Mouse (Mus musculus) midbrain, embryonic 15.5 days (tissue): ENCODE measurements at regions not wholly inside any gene's neighbourhood (a gene's known extent, or its start where the extent isn't known, plus 50 kb on each side); places are given as distances from the start of the nearest gene placed in this dataset.

Source experiments
- ATAC-seq: fragments of 200-750 bp; cut with Nextera tagmentation; replicated peaks from 2 replicates; pipeline ENCODE4 v1.8.0; 2017; ENCODE audit warnings: moderate TSS enrichment
- H3K27ac ChIP-seq: fragments of 300-500 bp; sonication (generic); 2 replicates; pipeline ENCODE4 v1.5.1; 2015; ENCODE audit warnings: mild to moderate bottlenecking, inconsistent platforms
- H3K27me3 ChIP-seq: fragments of 300-500 bp; sonication (generic); replicated peaks from 2 replicates; pipeline ENCODE4 v1.6.1; 2015; ENCODE audit warnings: inconsistent platforms
- H3K36me3 ChIP-seq: fragments of 300-500 bp; sonication (generic); replicated peaks from 2 replicates; pipeline ENCODE4 v1.6.1; 2015; ENCODE audit warnings: inconsistent platforms
- H3K4me1 ChIP-seq: fragments of 300-500 bp; sonication (generic); 2 replicates; pipeline ENCODE4 v1.6.1; 2015; ENCODE audit warnings: inconsistent platforms
- H3K4me2 ChIP-seq: fragments of 300-500 bp; sonication (generic); 2 replicates; pipeline ENCODE4 v1.6.1; 2015; ENCODE audit warnings: inconsistent platforms, mild to moderate bottlenecking, moderate library complexity
- H3K4me3 ChIP-seq: fragments of 300-500 bp; sonication (generic); 2 replicates; pipeline ENCODE4 v1.5.1; 2015; ENCODE audit warnings: mild to moderate bottlenecking, inconsistent platforms
- H3K9ac ChIP-seq: fragments of 300-500 bp; sonication (generic); 2 replicates; pipeline ENCODE4 v1.6.1; 2015; ENCODE audit warnings: mild to moderate bottlenecking, inconsistent platforms
- H3K9me3 ChIP-seq: fragments of 300-500 bp; sonication (generic); 2 replicates; pipeline ENCODE4 v1.6.1; 2016; ENCODE audit warnings: inconsistent platforms
- WGBS: fragments of 180-500 bp; shearing (Covaris S2); methylation state at CpG from one replicate; pipeline ENCODE4 v1.1.7; 2015; ENCODE audit warnings: mixed read lengths; 5-methylcytosine and 5-hydroxymethylcytosine counted together

- H3K4me2 ChIP-seq = no peak overlapping the region
- no peak overlapping the region for H3K27ac ChIP-seq
- peak; percentile 54; the same call in 1 of the 2 replicates for ATAC-seq
Measured at GRCm38 (mm10) chr4:142310282-142310681, 71.1 kb upstream of the Kazn start.

DNA sequence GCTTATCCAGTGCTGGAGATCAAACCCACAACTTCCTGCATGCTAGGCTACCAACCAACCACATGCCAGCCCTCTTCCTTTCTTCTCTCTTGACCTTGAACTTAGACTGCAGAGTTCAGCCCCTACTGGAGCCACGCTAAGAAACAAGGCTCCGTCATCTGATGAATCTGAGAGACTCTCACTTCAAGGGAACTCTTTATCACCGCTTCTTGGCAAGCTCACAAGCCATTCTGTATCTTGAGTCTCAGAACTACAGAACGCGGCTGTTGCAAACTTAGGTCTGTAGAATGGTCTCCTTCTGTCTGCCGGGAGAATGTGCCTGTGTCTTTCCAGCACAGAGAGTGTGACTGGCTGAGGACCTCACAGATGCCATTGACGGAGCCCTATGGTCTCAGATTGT is 69.1 kb upstream of the Kazn start:
- 80% methylated on average over 7 of the region's 7 CpGs for WGBS
- Histone ChIP-seq H3K9me3 (no peaks in the 10 kb centered on the region), H3K4me3 (no peak overlapping the region), H3K27me3 (no peaks in the 10 kb centered on the region), H3K4me1 (peaks cover 12% of the 10 kb centered on the region), H3K4me2 (no peak overlapping the region), H3K36me3 (no peaks in the 10 kb centered on the region), H3K27ac (no peak overlapping the region), H3K9ac (no peak overlapping the region)
- no peak for ATAC-seq

More at GRCm38 (mm10) chr4:142310282-142310681, 71.1 kb upstream of the Kazn start:
- Histone ChIP-seq H3K4me3 (no peak overlapping the region), H3K4me1 (peaks cover 5% of the 10 kb centered on the region; the same call in 1 of the 2 replicates), H3K36me3 (no peaks in the 10 kb centered on the region), H3K9me3 (no peaks in the 10 kb centered on the region), H3K27me3 (no peaks in the 10 kb centered on the region), H3K9ac (no peak overlapping the region)
- 77% methylated on average over 6 of the region's 6 CpGs for WGBS

DNA sequence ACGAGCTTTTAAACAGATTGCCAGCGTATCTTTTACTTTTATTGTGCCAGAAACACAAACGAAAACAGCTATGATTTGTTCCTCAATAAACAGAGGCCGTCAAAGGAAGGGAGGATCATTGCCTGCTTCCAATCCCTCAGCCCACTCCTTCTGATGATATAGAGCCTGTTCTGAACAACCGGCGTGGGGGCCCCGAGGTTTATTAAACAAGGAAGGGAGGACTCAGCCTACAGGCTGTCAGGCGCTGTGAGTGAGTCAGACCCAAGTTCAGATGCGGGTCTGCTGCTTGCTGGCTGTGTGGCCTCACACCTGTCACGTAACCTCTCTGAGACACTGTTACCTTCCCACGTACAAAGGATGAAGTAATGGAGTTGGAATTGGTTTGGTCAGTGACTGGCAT is 68.1 kb upstream of the Kazn start:
- H3K27me3 ChIP-seq = no peaks in the 10 kb centered on the region
- WGBS = 85% methylated on average over 11 of the region's 11 CpGs
- no peak for ATAC-seq
- no peaks in the 10 kb centered on the region for H3K36me3 ChIP-seq
- H3K9ac ChIP-seq = no peak overlapping the region
- peaks cover 19% of the 10 kb centered on the region for H3K4me1 ChIP-seq
- no peaks in the 10 kb centered on the region for H3K9me3 ChIP-seq
- no peak overlapping the region for H3K4me2 ChIP-seq
- no peak overlapping the region for H3K27ac ChIP-seq
- no peak overlapping the region for H3K4me3 ChIP-seq

GRCm38 (mm10) chr4:142306076-142306475 is 66.9 kb upstream of the Kazn start:
- Histone ChIP-seq H3K9me3 (no peaks in the 10 kb centered on the region), H3K4me1 (peaks cover 31% of the 10 kb centered on the region), H3K27ac (no peak overlapping the region), H3K36me3 (no peaks in the 10 kb centered on the region), H3K4me2 (no peak overlapping the region), H3K4me3 (no peak overlapping the region), H3K27me3 (no peaks in the 10 kb centered on the region), H3K9ac (no peak overlapping the region)
- 56% methylated on average over 14 of the region's 14 CpGs for WGBS
- ATAC-seq = no peak

DNA sequence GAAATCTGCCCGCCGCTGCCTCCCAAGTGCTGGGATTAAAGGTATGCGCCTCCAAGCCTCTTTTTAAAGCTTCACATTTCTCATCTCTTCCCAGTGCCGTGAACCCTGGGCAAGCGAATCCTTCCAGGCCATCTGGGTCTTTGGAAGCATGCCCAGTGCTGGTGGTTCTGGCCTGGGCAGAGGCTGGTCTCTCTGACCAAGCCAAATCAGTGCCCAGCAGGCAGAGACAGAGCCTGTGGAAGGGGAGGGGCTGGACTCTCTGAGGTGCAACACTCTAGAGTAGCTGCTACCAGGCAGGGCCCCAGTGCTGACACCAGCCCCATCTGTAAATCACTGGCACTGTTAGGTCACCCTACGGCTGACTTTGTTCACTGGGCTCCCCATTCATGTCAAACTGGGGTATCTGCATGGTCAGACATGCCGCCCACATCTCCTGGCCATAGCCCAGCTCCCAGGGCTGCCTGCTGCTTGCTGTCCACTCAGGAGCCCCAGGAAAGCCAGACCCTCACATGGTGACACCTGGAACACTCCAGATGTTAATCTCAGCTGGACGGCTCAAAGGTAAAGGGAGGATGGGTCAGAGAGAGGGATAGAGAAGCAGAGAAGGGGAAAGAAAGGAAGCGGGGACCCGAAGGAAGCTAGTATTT is 64.3 kb upstream of the Kazn start:
- H3K4me1 ChIP-seq = peaks cover 50% of the 10 kb centered on the region

DNA sequence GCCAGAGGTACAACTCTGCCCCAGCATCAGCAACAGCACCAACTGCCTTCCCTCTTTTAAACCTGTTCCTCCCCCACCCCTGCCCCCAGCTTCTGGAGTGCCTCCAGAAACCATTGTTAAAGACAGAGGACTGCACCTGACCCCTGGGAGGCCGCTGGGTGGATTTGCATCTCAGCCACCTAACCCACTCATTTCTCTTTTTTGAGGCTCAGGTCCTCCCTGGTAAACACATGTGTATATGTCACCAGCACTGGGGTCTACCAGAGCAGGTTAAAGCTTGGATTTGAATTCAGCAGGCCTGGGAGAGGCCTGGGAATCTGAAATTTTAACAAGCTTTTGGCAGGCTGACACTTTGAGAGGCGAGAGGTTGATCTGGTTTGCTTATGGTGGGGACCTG is 63.5 kb upstream of the Kazn start:
- no peaks in the 10 kb centered on the region for H3K36me3 ChIP-seq
- peaks cover 51% of the 10 kb centered on the region for H3K4me1 ChIP-seq
- 58% methylated on average over 2 of the region's 2 CpGs for WGBS
- 0 out of 2 replicates have a peak overlapping the region, but pooled peaks have one; percentile 67 for H3K27ac ChIP-seq
- H3K4me2 ChIP-seq = no peak overlapping the region
- no peak overlapping the region for H3K9ac ChIP-seq
- H3K9me3 ChIP-seq = no peaks in the 10 kb centered on the region
- no peak for ATAC-seq
- no peak overlapping the region for H3K4me3 ChIP-seq
- no peaks in the 10 kb centered on the region for H3K27me3 ChIP-seq

More for the DNA sequence above, 64.3 kb upstream of the Kazn start:
- no peak overlapping the region for H3K4me2 ChIP-seq
- no peaks in the 10 kb centered on the region for H3K27me3 ChIP-seq
- 69% methylated on average over 10 of the region's 10 CpGs for WGBS
- H3K27ac ChIP-seq = 0 out of 2 replicates have a peak overlapping the region, but pooled peaks have one; percentile 17
- no peak overlapping the region for H3K4me3 ChIP-seq
- no peak for ATAC-seq
- H3K36me3 ChIP-seq = no peaks in the 10 kb centered on the region
- no peaks in the 10 kb centered on the region for H3K9me3 ChIP-seq
- H3K9ac ChIP-seq = no peak overlapping the region

DNA sequence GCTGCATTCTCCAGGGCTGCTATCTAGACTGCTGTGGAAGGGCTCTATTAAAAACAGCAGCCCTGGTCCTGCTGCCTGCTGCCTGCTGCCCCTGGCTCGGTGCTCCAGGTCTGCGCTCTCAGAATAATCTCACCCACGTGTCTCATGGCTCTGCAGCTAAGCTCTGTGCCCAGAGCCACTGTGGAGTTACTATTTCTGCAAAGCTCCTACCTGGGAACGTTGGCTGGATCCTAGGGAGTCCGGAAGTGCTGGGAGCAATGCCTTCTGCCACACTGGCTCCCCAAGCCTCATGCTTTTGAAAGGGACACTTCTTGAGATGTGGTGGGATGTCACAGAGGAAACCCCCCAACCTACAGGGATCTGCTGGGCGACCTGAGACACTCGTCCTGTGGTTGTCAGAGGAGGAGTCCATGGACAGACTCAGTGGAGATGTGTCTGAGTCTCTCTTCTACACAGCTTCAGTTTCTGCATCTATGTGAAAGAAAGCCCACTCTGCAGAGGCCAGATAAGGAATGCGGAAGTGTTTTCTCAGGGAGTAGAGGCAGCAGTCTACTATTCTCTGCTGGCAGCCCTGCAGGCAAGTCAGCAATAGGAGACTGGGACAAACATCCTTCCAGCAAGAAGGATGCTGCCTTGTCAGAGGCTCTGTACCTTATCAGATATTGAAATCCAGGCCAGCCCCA is 63.0 kb upstream of the Kazn start:
- WGBS = 22% methylated on average over 8 of the region's 8 CpGs
- Histone ChIP-seq H3K27me3 (no peaks in the 10 kb centered on the region), H3K9ac (no peak overlapping the region), H3K9me3 (no peaks in the 10 kb centered on the region), H3K36me3 (no peaks in the 10 kb centered on the region), H3K4me1 (peaks cover 51% of the 10 kb centered on the region), H3K27ac (peak overlapping the region; percentile 67), H3K4me2 (no peak overlapping the region), H3K4me3 (no peak overlapping the region)
- ATAC-seq = 0 out of 2 replicates have a peak, but pooled peaks have one; percentile 41

GRCm38 (mm10) chr4:142298770-142299337 is 59.7 kb upstream of the Kazn start:
- 29% methylated on average over 10 of the region's 10 CpGs for WGBS
- no peaks in the 10 kb centered on the region for H3K36me3 ChIP-seq
- H3K4me2 ChIP-seq = no peak overlapping the region
- H3K9ac ChIP-seq = no peak overlapping the region
- no peaks in the 10 kb centered on the region for H3K27me3 ChIP-seq
- peaks cover 55% of the 10 kb centered on the region for H3K4me1 ChIP-seq
- H3K9me3 ChIP-seq = no peaks in the 10 kb centered on the region
- H3K4me3 ChIP-seq = no peak overlapping the region
- H3K27ac ChIP-seq = no peak overlapping the region
- no peak for ATAC-seq

GRCm38 (mm10) chr4:142292760-142293159 is 53.6 kb upstream of the Kazn start:
- Histone ChIP-seq H3K27me3 (no peaks in the 10 kb centered on the region), H3K4me2 (no peak overlapping the region), H3K9me3 (no peaks in the 10 kb centered on the region), H3K4me1 (peaks cover 31% of the 10 kb centered on the region), H3K36me3 (no peaks in the 10 kb centered on the region), H3K27ac (peak overlapping the region; percentile 26; the same call in 1 of the 2 replicates), H3K4me3 (no peak overlapping the region), H3K9ac (no peak overlapping the region)
- peak; percentile 54 for ATAC-seq
- WGBS = 55% methylated on average over 7 of the region's 7 CpGs

GRCm38 (mm10) chr4:142292334-142292733 is 53.1 kb upstream of the Kazn start:
- Histone ChIP-seq H3K4me1 (peaks cover 31% of the 10 kb centered on the region), H3K9ac (no peak overlapping the region), H3K27ac (peak overlapping the region; percentile 26; the same call in 1 of the 2 replicates), H3K4me3 (no peak overlapping the region), H3K27me3 (no peaks in the 10 kb centered on the region), H3K9me3 (no peaks in the 10 kb centered on the region), H3K4me2 (no peak overlapping the region), H3K36me3 (no peaks in the 10 kb centered on the region)
- ATAC-seq = peak; percentile 84
- WGBS = 50% methylated on average over 9 of the region's 9 CpGs

GRCm38 (mm10) chr4:142291366-142291765 is 52.2 kb upstream of the Kazn start:
- Histone ChIP-seq H3K4me2 (no peak overlapping the region), H3K4me3 (no peak overlapping the region), H3K36me3 (no peaks in the 10 kb centered on the region), H3K9me3 (no peaks in the 10 kb centered on the region), H3K27ac (no peak overlapping the region), H3K4me1 (peaks cover 26% of the 10 kb centered on the region), H3K27me3 (no peaks in the 10 kb centered on the region), H3K9ac (no peak overlapping the region)
- WGBS = 88% methylated on average over 3 of the region's 3 CpGs
- ATAC-seq = no peak
